Mouse (Mus musculus): ENCODE data around the gene Miga2. TPM values are rescaled to one million over a fixed set of nuclear protein-coding genes. Genes with fewer than 3 reads are reported as not detected.

Gene Miga2
- 12.6 TPM in 2 replicates for polyA plus RNA-seq (2015; fragmentation: Nextera tagmentation; extraction: Ambion mirVana)

GRCm38 (mm10) chr2:30363773-30364650, at the start of gene Miga2:
Gene Miga2 (plus strand): TSS chr2:30364233.
- Histone ChIP-seq H3K27me3 (replicated peaks; ENCODE audit: control insufficient read depth, insufficient read depth, low read length) (no peaks in the 10 kb centered on the region), H3K27ac (ENCODE audit: low read depth, low read length) (no peak within 1 kb of the TSS), H3K9ac (ENCODE audit: low read depth, low read length) (peak within 1 kb of the TSS; percentile 59), H3K9me3 (ENCODE audit: control insufficient read depth) (no peaks in the 10 kb centered on the region), H3K4me3 (ENCODE audit: low read depth, low read length) (peak within 1 kb of the TSS; percentile 91), H3K36me3 (ENCODE audit: control insufficient read depth, insufficient read depth) (peaks cover 17% of the 10 kb centered on the region), H3K4me1 (replicated peaks; ENCODE audit: control insufficient read depth, insufficient read depth, low read length) (peaks cover 7% of the 10 kb centered on the region; the same call in 1 of the 2 replicates), H3K4me2 (replicated peaks; ENCODE audit: low read depth) (peak within 1 kb of the TSS; percentile 93)
- under 1% methylated on average over 54 of the region's 54 CpGs for WGBS
- ATAC-seq = peak; percentile 97
- no peak for TF ChIP-seq CTCF (IDR thresholded peaks at IDR 0.05; ENCODE audit: low read depth)

DNA sequence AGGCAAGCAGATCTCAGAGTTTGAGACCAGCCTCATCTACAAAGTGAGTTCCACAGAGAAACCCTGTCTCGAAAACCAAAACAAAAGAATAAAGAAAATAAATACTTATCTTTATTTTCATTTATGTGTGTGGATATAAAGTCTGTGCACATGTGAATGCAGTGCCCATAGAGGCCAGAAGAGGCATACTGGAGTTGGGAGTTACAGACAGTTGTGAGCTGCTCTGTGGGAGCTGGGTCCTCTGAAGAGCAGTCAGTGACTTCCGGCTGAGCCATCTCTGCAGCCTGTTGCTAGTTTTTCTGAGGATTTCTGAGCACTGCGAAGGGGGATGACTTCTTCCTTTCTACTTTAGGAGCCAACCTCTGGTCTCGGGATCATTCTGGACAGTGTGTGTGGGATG, 47.9 kb upstream of the Miga2 start:
- Histone ChIP-seq H3K9me3 (ENCODE audit: control insufficient read depth) (no peaks in the 10 kb centered on the region), H3K9ac (ENCODE audit: low read depth, low read length) (no peak overlapping the region), H3K36me3 (ENCODE audit: control insufficient read depth, insufficient read depth) (peaks cover 85% of the 10 kb centered on the region), H3K27ac (ENCODE audit: low read depth, low read length) (no peak overlapping the region), H3K4me3 (ENCODE audit: low read depth, low read length) (no peak overlapping the region), H3K27me3 (replicated peaks; ENCODE audit: control insufficient read depth, insufficient read depth, low read length) (no peaks in the 10 kb centered on the region), H3K4me1 (replicated peaks; ENCODE audit: control insufficient read depth, insufficient read depth, low read length) (no peaks in the 10 kb centered on the region), H3K4me2 (replicated peaks; ENCODE audit: low read depth) (no peak overlapping the region)
- 0 out of 2 replicates have a peak, but pooled peaks have one; percentile 23 for TF ChIP-seq CTCF (IDR thresholded peaks at IDR 0.05; ENCODE audit: low read depth)
- no peak for ATAC-seq
- WGBS = 92% methylated on average over 4 of the region's 4 CpGs

GRCm38 (mm10) chr2:30316955-30317354, 47.1 kb upstream of the Miga2 start:
- 96% methylated on average over 5 of the region's 5 CpGs for WGBS

GRCm38 (mm10) chr2:30319260-30319659, 44.8 kb upstream of the Miga2 start:
- H3K4me1 ChIP-seq (replicated peaks; ENCODE audit: control insufficient read depth, insufficient read depth, low read length) = no peaks in the 10 kb centered on the region
- peak; percentile 58 for TF ChIP-seq CTCF (IDR thresholded peaks at IDR 0.05; ENCODE audit: low read depth)
- peak; percentile 53 for ATAC-seq
- 48% methylated on average over 4 of the region's 4 CpGs for WGBS
- no peaks in the 10 kb centered on the region for H3K9me3 ChIP-seq (ENCODE audit: control insufficient read depth)
- no peak overlapping the region for H3K27ac ChIP-seq (ENCODE audit: low read depth, low read length)
- peaks cover 88% of the 10 kb centered on the region for H3K36me3 ChIP-seq (ENCODE audit: control insufficient read depth, insufficient read depth)
- no peak overlapping the region for H3K9ac ChIP-seq (ENCODE audit: low read depth, low read length)
- no peaks in the 10 kb centered on the region for H3K27me3 ChIP-seq (replicated peaks; ENCODE audit: control insufficient read depth, insufficient read depth, low read length)
- H3K4me2 ChIP-seq (replicated peaks; ENCODE audit: low read depth) = no peak overlapping the region
- no peak overlapping the region for H3K4me3 ChIP-seq (ENCODE audit: low read depth, low read length)

More at GRCm38 (mm10) chr2:30316955-30317354, 47.1 kb upstream of the Miga2 start:
- H3K27me3 ChIP-seq (replicated peaks; ENCODE audit: control insufficient read depth, insufficient read depth, low read length) = no peaks in the 10 kb centered on the region
- no peak for TF ChIP-seq CTCF (IDR thresholded peaks at IDR 0.05; ENCODE audit: low read depth)
- H3K27ac ChIP-seq (ENCODE audit: low read depth, low read length) = 0 out of 2 replicates have a peak overlapping the region, but pooled peaks have one; percentile 41
- H3K4me1 ChIP-seq (replicated peaks; ENCODE audit: control insufficient read depth, insufficient read depth, low read length) = no peaks in the 10 kb centered on the region
- H3K9ac ChIP-seq (ENCODE audit: low read depth, low read length) = no peak overlapping the region
- H3K4me3 ChIP-seq (ENCODE audit: low read depth, low read length) = no peak overlapping the region
- no peak for ATAC-seq
- no peaks in the 10 kb centered on the region for H3K9me3 ChIP-seq (ENCODE audit: control insufficient read depth)
- peaks cover 87% of the 10 kb centered on the region for H3K36me3 ChIP-seq (ENCODE audit: control insufficient read depth, insufficient read depth)
- no peak overlapping the region for H3K4me2 ChIP-seq (replicated peaks; ENCODE audit: low read depth)

DNA sequence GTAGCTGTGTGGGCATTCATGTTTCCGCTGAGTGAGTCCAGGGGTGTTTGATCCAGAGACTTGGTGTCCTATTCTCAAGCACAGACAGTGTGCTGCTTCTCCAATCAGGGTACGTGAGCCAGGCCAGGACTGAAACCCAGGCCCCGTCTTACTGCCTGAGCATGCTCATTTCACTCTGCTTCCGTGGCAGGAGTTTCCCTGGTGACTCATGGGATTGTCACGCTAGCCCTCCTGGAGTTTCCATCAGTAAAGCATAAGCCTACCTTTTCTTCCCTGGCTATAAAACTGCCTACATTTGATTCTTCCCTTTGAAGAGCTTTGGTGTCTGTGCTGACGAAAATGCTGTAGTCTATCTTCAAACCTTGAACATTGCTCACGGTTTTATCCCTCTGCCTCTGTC, 40.9 kb upstream of the Miga2 start:
- H3K4me2 ChIP-seq (replicated peaks; ENCODE audit: low read depth) = no peak overlapping the region
- H3K36me3 ChIP-seq (ENCODE audit: control insufficient read depth, insufficient read depth) = peaks cover 87% of the 10 kb centered on the region
- H3K4me1 ChIP-seq (replicated peaks; ENCODE audit: control insufficient read depth, insufficient read depth, low read length) = no peaks in the 10 kb centered on the region
- no peak overlapping the region for H3K4me3 ChIP-seq (ENCODE audit: low read depth, low read length)
- H3K9ac ChIP-seq (ENCODE audit: low read depth, low read length) = no peak overlapping the region
- ATAC-seq = no peak
- TF ChIP-seq CTCF (IDR thresholded peaks at IDR 0.05; ENCODE audit: low read depth) = no peak
- WGBS = 91% methylated on average over 7 of the region's 7 CpGs
- H3K27me3 ChIP-seq (replicated peaks; ENCODE audit: control insufficient read depth, insufficient read depth, low read length) = no peaks in the 10 kb centered on the region
- H3K9me3 ChIP-seq (ENCODE audit: control insufficient read depth) = no peaks in the 10 kb centered on the region
- H3K27ac ChIP-seq (ENCODE audit: low read depth, low read length) = no peak overlapping the region

DNA sequence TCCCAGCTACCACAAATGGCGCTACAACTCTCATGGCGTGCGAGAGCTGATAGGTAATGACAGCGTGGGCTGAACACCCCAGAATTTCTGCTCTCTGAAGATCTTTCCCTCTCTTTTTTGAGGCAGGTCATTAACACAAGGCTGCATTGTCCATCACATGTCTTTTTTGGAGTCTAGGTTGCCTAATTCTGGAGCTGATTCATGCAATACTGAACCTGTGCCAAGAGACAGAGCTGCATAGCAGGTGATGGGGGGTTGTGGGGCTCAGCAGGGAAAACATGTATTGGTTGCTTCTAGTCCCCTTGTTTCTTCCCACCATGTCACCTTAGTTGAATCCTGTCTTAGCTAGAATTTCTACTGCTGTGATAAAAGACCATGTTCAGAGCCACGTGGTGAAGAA, 38.7 kb upstream of the Miga2 start:
- no peaks in the 10 kb centered on the region for H3K9me3 ChIP-seq (ENCODE audit: control insufficient read depth)
- WGBS = 93% methylated on average over 5 of the region's 5 CpGs
- TF ChIP-seq CTCF (IDR thresholded peaks at IDR 0.05; ENCODE audit: low read depth) = no peak
- no peaks in the 10 kb centered on the region for H3K27me3 ChIP-seq (replicated peaks; ENCODE audit: control insufficient read depth, insufficient read depth, low read length)
- H3K4me2 ChIP-seq (replicated peaks; ENCODE audit: low read depth) = no peak overlapping the region
- no peak for ATAC-seq
- H3K9ac ChIP-seq (ENCODE audit: low read depth, low read length) = no peak overlapping the region
- no peak overlapping the region for H3K4me3 ChIP-seq (ENCODE audit: low read depth, low read length)
- no peak overlapping the region for H3K27ac ChIP-seq (ENCODE audit: low read depth, low read length)
- no peaks in the 10 kb centered on the region for H3K4me1 ChIP-seq (replicated peaks; ENCODE audit: control insufficient read depth, insufficient read depth, low read length)
- peaks cover 96% of the 10 kb centered on the region for H3K36me3 ChIP-seq (ENCODE audit: control insufficient read depth, insufficient read depth)

Measured in intestine, postnatal 0 days (tissue).